ENCODE assay signal across 13 mouse cellular contexts in genomic region chr8:48552306-48552705, GRCm38 (mm10).
A peak's percentile ranks its signal among the peaks of the same experiment; 100 is the strongest.
DNase-seq lines count a peak whose midpoint lies in the region; ATAC-seq and TF ChIP-seq lines count a peak whose summit lies in the region.
"Had no signal": no experiment of that assay in that cellular context is flagged by ENCODE, and none has a peak within 500 bp of the region (broad histone marks: within the 10 kb centered on the region; RNA-seq: fewer than 3 reads in every experiment).

No protein-coding gene starts in this region.

- no peaks in the 10 kb centered on the region for H3K36me3 ChIP-seq in midbrain, embryonic 13.5 days
- H3K36me3 ChIP-seq in midbrain, postnatal 0 days (ENCODE audit: insufficient read depth, low read length) = no peaks in the 10 kb centered on the region
- H3K36me3 ChIP-seq in embryonic facial prominence, embryonic 14.5 days (ENCODE audit: control insufficient read depth, insufficient read depth, low read length) = 0 out of 2 replicates have a peak, but pooled peaks cover 7% of the 10 kb centered on the region
- H3K36me3 ChIP-seq in neural tube, embryonic 15.5 days = no peaks in the 10 kb centered on the region
- H3K36me3 ChIP-seq: intestine, embryonic 15.5 days; liver, embryonic 12.5 days had no signal

- 34% methylated on average over 2 of the region's 2 CpGs for WGBS in midbrain, embryonic 13.5 days
- 46% methylated on average over 2 of the region's 2 CpGs for WGBS in midbrain, postnatal 0 days
- 45% methylated on average over 2 of the region's 2 CpGs for WGBS in embryonic facial prominence, embryonic 14.5 days
- 41% methylated on average over 2 of the region's 2 CpGs for WGBS in neural tube, embryonic 15.5 days

- H3K4me1 ChIP-seq in midbrain, embryonic 13.5 days (replicated peaks) = peaks cover 32% of the 10 kb centered on the region
- no peaks in the 10 kb centered on the region for H3K4me1 ChIP-seq in midbrain, postnatal 0 days (ENCODE audit: insufficient read depth, low read length)
- H3K4me1 ChIP-seq in embryonic facial prominence, embryonic 14.5 days (ENCODE audit: control insufficient read depth, insufficient read depth, low read length) = peaks cover 23% of the 10 kb centered on the region
- H3K4me1 ChIP-seq in neural tube, embryonic 15.5 days = peaks cover 18% of the 10 kb centered on the region
- H3K4me1 ChIP-seq: liver, embryonic 12.5 days had no signal

- no peak overlapping the region for H3K4me3 ChIP-seq in midbrain, embryonic 13.5 days (replicated peaks)
- H3K4me3 ChIP-seq in midbrain, postnatal 0 days (ENCODE audit: low read depth, low read length) = no peak overlapping the region
- 0 out of 2 replicates have a peak overlapping the region, but pooled peaks have one; percentile 7 for H3K4me3 ChIP-seq in embryonic facial prominence, embryonic 14.5 days (ENCODE audit: low read depth, low read length)
- H3K4me3 ChIP-seq in neural tube, embryonic 15.5 days (replicated peaks) = no peak overlapping the region
- H3K4me3 ChIP-seq: erythroblast, embryonic 14.5 days; intestine, embryonic 15.5 days; liver, embryonic 12.5 days had no signal

- H3K4me2 ChIP-seq in midbrain, embryonic 13.5 days (replicated peaks) = peak overlapping the region; percentile 31
- H3K4me2 ChIP-seq in midbrain, postnatal 0 days (ENCODE audit: low read depth, low read length, poor library complexity, severe bottlenecking) = no peak overlapping the region
- peak overlapping the region; percentile 82 for H3K4me2 ChIP-seq in embryonic facial prominence, embryonic 14.5 days (ENCODE audit: low read depth, low read length)
- H3K4me2 ChIP-seq in neural tube, embryonic 15.5 days = peak overlapping the region; percentile 32
- H3K4me2 ChIP-seq: intestine, embryonic 15.5 days; liver, embryonic 12.5 days had no signal

- no peaks in the 10 kb centered on the region for H3K27me3 ChIP-seq in midbrain, embryonic 13.5 days
- H3K27me3 ChIP-seq in midbrain, postnatal 0 days (ENCODE audit: insufficient read depth, low read length) = no peaks in the 10 kb centered on the region
- H3K27me3 ChIP-seq in embryonic facial prominence, embryonic 14.5 days (replicated peaks; ENCODE audit: control insufficient read depth, insufficient read depth, low read length) = no peaks in the 10 kb centered on the region
- H3K27me3 ChIP-seq in neural tube, embryonic 15.5 days (replicated peaks) = no peaks in the 10 kb centered on the region
- H3K27me3 ChIP-seq: intestine, embryonic 15.5 days had no signal

- ATAC-seq in midbrain, embryonic 13.5 days = no peak
- ATAC-seq in midbrain, postnatal 0 days (ENCODE audit: low FRiP score) = no peak
- ATAC-seq in embryonic facial prominence, embryonic 14.5 days (ENCODE audit: low read depth) = no peak
- ATAC-seq in neural tube, embryonic 15.5 days (ENCODE audit: low FRiP score) = no peak
- ATAC-seq: intestine, embryonic 15.5 days; liver, embryonic 12.5 days had no signal

- TF ChIP-seq CTCF in midbrain, postnatal 0 days (IDR thresholded peaks at IDR 0.05) = no peak

- no peak overlapping the region for H3K9ac ChIP-seq in midbrain, embryonic 13.5 days (replicated peaks)
- no peak overlapping the region for H3K9ac ChIP-seq in midbrain, postnatal 0 days (replicated peaks; ENCODE audit: low read length, poor library complexity, severe bottlenecking)
- H3K9ac ChIP-seq in embryonic facial prominence, embryonic 14.5 days (ENCODE audit: low read depth, low read length) = no peak overlapping the region
- no peak overlapping the region for H3K9ac ChIP-seq in neural tube, embryonic 15.5 days (replicated peaks)
- H3K9ac ChIP-seq: intestine, embryonic 15.5 days; liver, embryonic 12.5 days had no signal

- H3K27ac ChIP-seq in midbrain, embryonic 13.5 days = no peak overlapping the region
- H3K27ac ChIP-seq in midbrain, postnatal 0 days (ENCODE audit: low read depth, low read length) = no peak overlapping the region
- no peak overlapping the region for H3K27ac ChIP-seq in embryonic facial prominence, embryonic 14.5 days (replicated peaks; ENCODE audit: low read depth, low read length)
- no peak overlapping the region for H3K27ac ChIP-seq in neural tube, embryonic 15.5 days (replicated peaks)
- H3K27ac ChIP-seq: intestine, embryonic 15.5 days; liver, embryonic 12.5 days had no signal

- H3K9me3 ChIP-seq in midbrain, embryonic 13.5 days = no peaks in the 10 kb centered on the region
- no peaks in the 10 kb centered on the region for H3K9me3 ChIP-seq in midbrain, postnatal 0 days (ENCODE audit: low read length)
- H3K9me3 ChIP-seq in embryonic facial prominence, embryonic 14.5 days (ENCODE audit: control insufficient read depth, low read length) = no peaks in the 10 kb centered on the region
- H3K9me3 ChIP-seq in neural tube, embryonic 15.5 days (replicated peaks) = no peaks in the 10 kb centered on the region
- H3K9me3 ChIP-seq: intestine, embryonic 15.5 days; liver, embryonic 12.5 days had no signal

- no peak for DNase-seq in midbrain, postnatal 0 days (ENCODE audit: low spot score)
- no peak for DNase-seq in embryonic facial prominence, embryonic 14.5 days (ENCODE audit: low spot score)
- peak; percentile 10 for DNase-seq in forelimb bud, embryonic 11.5 days (ENCODE audit: low read depth, low spot score)
- DNase-seq in ovary, postnatal 10 days (ENCODE audit: low spot score) = no peak
- DNase-seq in testis, postnatal 10 days (ENCODE audit: low spot score) = no peak
- DNase-seq: cerebellum, adult 11-12 months; kidney, postnatal 10 days; thymus, adult 2 months had no signal
